Comparison of ENCODE assay signal across 14 mouse cellular contexts in genomic region chr9:43765419-43766179, GRCm38 (mm10). TPM values are rescaled to one million over a fixed set of nuclear protein-coding genes. Genes with fewer than 3 reads are reported as not detected.
DNase-seq lines count a peak whose midpoint lies in the region; ATAC-seq and TF ChIP-seq lines count a peak whose summit lies in the region.
"Had no signal": no experiment of that assay in that cellular context is flagged by ENCODE, and none has a peak within 500 bp of the region (broad histone marks: within the 10 kb centered on the region; RNA-seq: fewer than 3 reads in every experiment).

No protein-coding gene starts in this region.

- H3K9ac ChIP-seq in heart, embryonic 13.5 days = no peak overlapping the region
- no peak overlapping the region for H3K9ac ChIP-seq in limb, embryonic 14.5 days (ENCODE audit: low read depth, low read length, severe bottlenecking)
- no peak overlapping the region for H3K9ac ChIP-seq in embryonic facial prominence, embryonic 11.5 days (replicated peaks; ENCODE audit: low read length)
- no peak overlapping the region for H3K9ac ChIP-seq in intestine, embryonic 15.5 days
- H3K9ac ChIP-seq: lung, embryonic 14.5 days; stomach, embryonic 15.5 days had no signal

- no peak overlapping the region for H3K4me2 ChIP-seq in heart, embryonic 13.5 days
- no peak overlapping the region for H3K4me2 ChIP-seq in limb, embryonic 14.5 days (replicated peaks; ENCODE audit: low read depth, low read length, severe bottlenecking)
- H3K4me2 ChIP-seq in embryonic facial prominence, embryonic 11.5 days (ENCODE audit: low read depth, low read length) = no peak overlapping the region
- no peak overlapping the region for H3K4me2 ChIP-seq in intestine, embryonic 15.5 days (replicated peaks)
- H3K4me2 ChIP-seq: lung, embryonic 14.5 days; stomach, embryonic 15.5 days had no signal

- no peaks in the 10 kb centered on the region for H3K36me3 ChIP-seq in heart, embryonic 13.5 days
- H3K36me3 ChIP-seq in limb, embryonic 14.5 days (ENCODE audit: control insufficient read depth, insufficient read depth, low read length) = no peaks in the 10 kb centered on the region
- 0 out of 2 replicates have a peak, but pooled peaks cover 4% of the 10 kb centered on the region for H3K36me3 ChIP-seq in limb, embryonic 10.5 days
- H3K36me3 ChIP-seq in embryonic facial prominence, embryonic 11.5 days (replicated peaks; ENCODE audit: control insufficient read depth, insufficient read depth, low read depth, low read length) = no peaks in the 10 kb centered on the region
- no peaks in the 10 kb centered on the region for H3K36me3 ChIP-seq in intestine, embryonic 15.5 days
- H3K36me3 ChIP-seq: stomach, embryonic 15.5 days had no signal

- no peaks in the 10 kb centered on the region for H3K9me3 ChIP-seq in heart, embryonic 13.5 days
- no peaks in the 10 kb centered on the region for H3K9me3 ChIP-seq in limb, embryonic 14.5 days (ENCODE audit: control insufficient read depth, low read length)
- no peaks in the 10 kb centered on the region for H3K9me3 ChIP-seq in limb, embryonic 10.5 days (replicated peaks)
- no peaks in the 10 kb centered on the region for H3K9me3 ChIP-seq in embryonic facial prominence, embryonic 11.5 days (replicated peaks; ENCODE audit: control insufficient read depth, low read length)
- no peaks in the 10 kb centered on the region for H3K9me3 ChIP-seq in intestine, embryonic 15.5 days
- H3K9me3 ChIP-seq: stomach, embryonic 15.5 days had no signal

- no peaks in the 10 kb centered on the region for H3K27me3 ChIP-seq in heart, embryonic 13.5 days (replicated peaks)
- H3K27me3 ChIP-seq in limb, embryonic 14.5 days (ENCODE audit: control insufficient read depth, insufficient read depth, low read length) = no peaks in the 10 kb centered on the region
- no peaks in the 10 kb centered on the region for H3K27me3 ChIP-seq in limb, embryonic 10.5 days (ENCODE audit: low read depth, poor library complexity, severe bottlenecking)
- H3K27me3 ChIP-seq in embryonic facial prominence, embryonic 11.5 days (ENCODE audit: control insufficient read depth, insufficient read depth, low read length) = no peaks in the 10 kb centered on the region
- H3K27me3 ChIP-seq in intestine, embryonic 15.5 days (replicated peaks) = no peaks in the 10 kb centered on the region
- H3K27me3 ChIP-seq: stomach, embryonic 15.5 days had no signal

- H3K4me1 ChIP-seq in heart, embryonic 13.5 days = peaks cover 27% of the 10 kb centered on the region
- peaks cover 4% of the 10 kb centered on the region; the same call in 1 of the 2 replicates for H3K4me1 ChIP-seq in limb, embryonic 14.5 days (ENCODE audit: control insufficient read depth, insufficient read depth, low read length)
- peaks cover 37% of the 10 kb centered on the region for H3K4me1 ChIP-seq in limb, embryonic 10.5 days
- H3K4me1 ChIP-seq in embryonic facial prominence, embryonic 11.5 days (ENCODE audit: control insufficient read depth, insufficient read depth, low read length) = no peaks in the 10 kb centered on the region; the same call in 1 of the 2 replicates
- peaks cover 14% of the 10 kb centered on the region; the same call in 1 of the 2 replicates for H3K4me1 ChIP-seq in intestine, embryonic 15.5 days (replicated peaks)
- H3K4me1 ChIP-seq: stomach, embryonic 15.5 days had no signal

- no peak overlapping the region for H3K27ac ChIP-seq in heart, embryonic 13.5 days (replicated peaks)
- no peak overlapping the region for H3K27ac ChIP-seq in limb, embryonic 14.5 days (replicated peaks; ENCODE audit: low read depth, low read length)
- H3K27ac ChIP-seq in limb, embryonic 10.5 days = no peak overlapping the region
- H3K27ac ChIP-seq in embryonic facial prominence, embryonic 11.5 days (replicated peaks; ENCODE audit: low read depth, low read length) = no peak overlapping the region
- H3K27ac ChIP-seq in intestine, embryonic 15.5 days = no peak overlapping the region
- H3K27ac ChIP-seq: layer of hippocampus, adult 2 months; stomach, embryonic 15.5 days had no signal

- peak; percentile 24; the same call in 1 of the 2 replicates for ATAC-seq in heart, embryonic 13.5 days (ENCODE audit: extremely low read depth, insufficient number of reproducible peaks, low FRiP score, low TSS enrichment)
- ATAC-seq in limb, embryonic 14.5 days (ENCODE audit: low FRiP score, low read depth) = no peak
- no peak for ATAC-seq in embryonic facial prominence, embryonic 11.5 days (replicated peaks; ENCODE audit: insufficient number of reproducible peaks, low FRiP score, low TSS enrichment, low read depth)
- ATAC-seq in intestine, embryonic 15.5 days = no peak
- ATAC-seq: inflammation-experienced regulatory T-cells, adult 6 months had no signal

- TF ChIP-seq POLR2A in limb, embryonic 14.5 days (IDR thresholded peaks at IDR 0.05; ENCODE audit: borderline replicate concordance, extremely low read depth, insufficient read depth, insufficient read length) = no peak

- no peak for DNase-seq in heart, postnatal 36 days
- peak; percentile 47 for DNase-seq in limb, embryonic 14.5 days (ENCODE audit: low spot score)
- no peak for DNase-seq in limb, embryonic 10.5 days (ENCODE audit: low spot score)
- DNase-seq in R1 (ENCODE audit: low read depth, low spot score) = peak; percentile 36
- peak; percentile 28 for DNase-seq in embryonic facial prominence, embryonic 11.5 days (ENCODE audit: low spot score)
- no peak for DNase-seq in thymus, postnatal 4 days
- DNase-seq: adrenal gland, adult 8-10 months; lung, embryonic 14.5 days; thymus, postnatal 25 days had no signal

- H3K4me3 ChIP-seq in heart, embryonic 13.5 days = no peak overlapping the region
- no peak overlapping the region for H3K4me3 ChIP-seq in limb, embryonic 14.5 days (replicated peaks; ENCODE audit: low read length)
- H3K4me3 ChIP-seq in limb, embryonic 10.5 days = no peak overlapping the region
- H3K4me3 ChIP-seq in embryonic facial prominence, embryonic 11.5 days (ENCODE audit: low read depth, low read length) = no peak overlapping the region
- no peak overlapping the region for H3K4me3 ChIP-seq in intestine, embryonic 15.5 days (replicated peaks)
- H3K4me3 ChIP-seq: layer of hippocampus, adult 2 months; stomach, embryonic 15.5 days had no signal

- WGBS in heart, embryonic 13.5 days = 51% methylated on average over 14 of the region's 14 CpGs
- WGBS in limb, embryonic 14.5 days = 56% methylated on average over 14 of the region's 14 CpGs
- WGBS in limb, embryonic 10.5 days = 68% methylated on average over 14 of the region's 14 CpGs
- WGBS in embryonic facial prominence, embryonic 11.5 days = 67% methylated on average over 14 of the region's 14 CpGs
- 59% methylated on average over 14 of the region's 14 CpGs for WGBS in intestine, embryonic 15.5 days

- intact Hi-C loops in heart, postnatal 36 days (cut with DNase I) = no loop called here

RNA-seq across cellular contexts. Expression of gene Nectin1, which starts 21.8 kb away (rescaled TPM):
- 1.5 TPM in 2 replicates for polyA plus RNA-seq in heart, embryonic 13.5 days (2015; fragmentation: Nextera tagmentation; extraction: Ambion mirVana)
- total RNA-seq in heart, postnatal 36 days (2021) = 1 to 10 TPM; 2.6 to 3.1 TPM
- polyA plus RNA-seq in limb, embryonic 14.5 days (2012; rRNA removed) = 15.2 and 17.9 TPM in 2 replicates
- polyA plus RNA-seq in limb, embryonic 14.5 days (2014; fragmentation: Nextera tagmentation; extraction: Ambion mirVana) = 13.4 and 15.4 TPM in 2 replicates
- polyA plus RNA-seq in limb, embryonic 10.5 days (2016; fragmentation: Nextera tagmentation; extraction: Ambion mirVana) = 3.8 and 4.2 TPM in 2 replicates
- polyA plus RNA-seq in embryonic facial prominence, embryonic 11.5 days (2014; fragmentation: Nextera tagmentation; extraction: Ambion mirVana) = 4.8 and 5.3 TPM in 2 replicates
- 4.1 and 4.5 TPM in 2 replicates for polyA plus RNA-seq in intestine, embryonic 15.5 days (2015; fragmentation: Nextera tagmentation; extraction: Ambion mirVana)

Comparison
In these comparisons a context has a peak if more than half of its experiments do, and no peak if none do; other contexts are left out.
1. DNase-seq: peak in limb, embryonic 14.5 days (single experiment), R1 (single experiment) and embryonic facial prominence, embryonic 11.5 days (single experiment); none in heart, postnatal 36 days (0 of 2), limb, embryonic 10.5 days (single experiment) and thymus, postnatal 4 days (single experiment).